Mouse (Mus musculus): ENCODE results near the gene Fgfr2. TPM values are rescaled to one million over a fixed set of nuclear protein-coding genes. Genes with fewer than 3 reads are reported as not detected.

Fgfr2 gene
- total and polyA plus RNA-seq, 2 experiments from 2014 or later: 17.1 to 47.6 TPM

DNA sequence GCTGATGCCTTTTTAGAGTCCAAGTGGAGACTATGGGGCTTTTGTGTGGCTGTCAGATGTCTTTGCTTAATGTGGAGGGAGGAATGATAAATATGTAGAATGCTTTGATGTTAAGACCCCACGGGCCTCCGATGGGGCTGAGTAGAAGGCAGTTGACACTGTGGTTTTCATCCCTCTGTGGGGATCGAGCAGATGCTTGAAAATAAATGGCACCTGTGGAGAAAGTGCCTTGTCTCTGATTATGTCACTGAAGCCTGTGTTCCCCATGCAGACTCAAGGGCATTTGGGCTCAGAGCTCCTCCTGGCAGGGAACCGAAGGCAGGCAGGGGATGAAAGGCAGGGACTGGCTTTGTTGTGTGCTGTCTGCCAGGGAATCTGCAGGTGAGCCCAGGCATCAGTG lies 1272.6 kb downstream of the Fgfr2 start:
- no peak for ATAC-seq
- no peak for TF ChIP-seq CTCF (IDR thresholded peaks at IDR 0.05; ENCODE audit: low read depth)
- Histone ChIP-seq H3K9ac (no peak overlapping the region), H3K27me3 (ENCODE audit: insufficient read depth, low read length) (no peaks in the 10 kb centered on the region; the same call in 1 of the 2 replicates), H3K4me3 (ENCODE audit: low read depth, low read length) (no peak overlapping the region), H3K4me1 (ENCODE audit: insufficient read depth) (no peaks in the 10 kb centered on the region), H3K36me3 (ENCODE audit: insufficient read depth) (no peaks in the 10 kb centered on the region), H3K4me2 (ENCODE audit: low read depth) (no peak overlapping the region), H3K27ac (ENCODE audit: low read depth, low read length) (no peak overlapping the region), H3K9me3 (ENCODE audit: low read length) (no peaks in the 10 kb centered on the region)
- no peak for DNase-seq
- 37% methylated on average over 4 of the region's 4 CpGs for WGBS

DNA sequence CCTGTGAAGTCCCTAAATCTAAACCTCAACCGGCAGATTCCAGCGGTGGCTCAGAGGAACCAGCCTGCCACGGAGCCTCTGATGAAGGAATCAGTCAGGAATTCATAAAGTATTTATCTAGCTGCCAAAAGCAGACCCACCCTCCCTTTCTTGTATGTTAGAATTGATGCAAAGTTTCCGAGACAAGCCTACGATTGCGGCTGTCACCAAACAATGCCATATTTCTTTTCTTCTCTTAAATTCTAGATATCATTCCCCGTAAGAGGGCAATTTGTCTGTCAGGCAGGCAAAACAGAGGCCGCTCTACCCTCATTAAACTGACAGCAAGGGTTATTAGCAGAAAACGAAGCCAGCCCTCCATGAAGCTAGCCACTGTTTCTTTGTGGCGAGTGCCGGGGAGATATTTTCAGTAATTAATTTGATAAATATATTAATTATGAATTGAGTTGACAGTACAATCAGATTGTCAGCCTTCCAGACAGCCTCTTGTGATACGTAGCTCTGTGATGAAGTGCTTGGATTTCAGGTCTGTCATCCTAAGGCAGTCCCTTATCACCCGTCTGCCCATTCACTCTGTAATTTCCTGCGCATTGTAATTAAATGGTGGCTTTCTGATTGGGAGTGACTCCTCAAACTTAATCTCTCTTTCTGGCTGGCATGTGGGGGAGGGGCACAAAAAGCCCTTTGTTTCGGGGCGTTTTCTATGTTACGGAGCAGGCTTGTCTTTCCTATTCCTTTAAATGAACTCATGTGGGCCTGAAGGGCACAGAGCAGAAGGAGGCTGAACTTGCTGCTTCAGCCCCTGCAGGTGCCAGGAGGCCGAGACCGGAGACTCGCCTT lies 1276.9 kb downstream of the Fgfr2 start:
- H3K4me3 ChIP-seq (ENCODE audit: low read depth, low read length): no peak overlapping the region
- H3K9me3 ChIP-seq (ENCODE audit: low read length): no peaks in the 10 kb centered on the region
- no peak overlapping the region for H3K9ac ChIP-seq
- no peak for TF ChIP-seq CTCF (IDR thresholded peaks at IDR 0.05; ENCODE audit: low read depth)
- no peak overlapping the region for H3K4me2 ChIP-seq (ENCODE audit: low read depth)
- WGBS: 26% methylated on average over 20 of the region's 20 CpGs
- DNase-seq (peak; percentile 30), ATAC-seq (peak; percentile 50; the same call in 1 of the 2 replicates)
- H3K27ac ChIP-seq (ENCODE audit: low read depth, low read length): no peak overlapping the region
- H3K4me1 ChIP-seq (ENCODE audit: insufficient read depth): no peaks in the 10 kb centered on the region
- H3K27me3 ChIP-seq (ENCODE audit: insufficient read depth, low read length): no peaks in the 10 kb centered on the region
- H3K36me3 ChIP-seq (ENCODE audit: insufficient read depth): no peaks in the 10 kb centered on the region

DNA sequence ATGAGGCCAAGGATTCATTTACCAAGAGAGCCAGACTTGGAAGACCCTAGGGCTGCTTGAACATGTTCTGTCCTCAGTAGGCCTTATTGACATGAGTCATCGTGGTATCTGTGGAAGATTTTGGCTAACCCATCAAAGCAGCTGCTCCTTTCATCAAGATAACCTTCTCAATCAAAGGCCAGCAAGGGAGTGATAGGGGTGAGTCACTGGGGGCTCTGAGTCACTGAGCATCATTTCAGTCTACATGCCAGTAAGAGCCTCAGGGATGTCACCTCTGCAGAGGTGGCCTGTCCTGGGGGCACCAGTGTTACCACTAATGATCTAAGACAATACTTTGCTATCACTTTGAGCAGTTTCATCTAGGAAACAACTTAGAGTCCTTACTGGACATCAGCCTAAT lies 1292.9 kb downstream of the Fgfr2 start:
- DNase-seq (no peak), ATAC-seq (no peak)
- H3K27me3 ChIP-seq (ENCODE audit: insufficient read depth, low read length): no peaks in the 10 kb centered on the region
- no peak overlapping the region for H3K27ac ChIP-seq (ENCODE audit: low read depth, low read length)
- no peaks in the 10 kb centered on the region for H3K4me1 ChIP-seq (ENCODE audit: insufficient read depth)
- no peaks in the 10 kb centered on the region for H3K36me3 ChIP-seq (ENCODE audit: insufficient read depth)
- 83% methylated on average over 1 of the region's 1 CpGs for WGBS
- TF ChIP-seq CTCF (IDR thresholded peaks at IDR 0.05; ENCODE audit: low read depth): no peak
- H3K9me3 ChIP-seq (ENCODE audit: low read length): no peaks in the 10 kb centered on the region
- no peak overlapping the region for H3K4me2 ChIP-seq (ENCODE audit: low read depth)
- H3K9ac ChIP-seq: no peak overlapping the region
- H3K4me3 ChIP-seq (ENCODE audit: low read depth, low read length): no peak overlapping the region

- no peak overlapping the region for H3K27ac ChIP-seq (ENCODE audit: low read depth, low read length)
- H3K9ac ChIP-seq: no peak overlapping the region
- no peaks in the 10 kb centered on the region for H3K36me3 ChIP-seq (ENCODE audit: insufficient read depth)
- no peaks in the 10 kb centered on the region for H3K27me3 ChIP-seq (ENCODE audit: insufficient read depth, low read length)
- no peaks in the 10 kb centered on the region for H3K9me3 ChIP-seq (ENCODE audit: low read length)
- 93% methylated on average over 5 of the region's 5 CpGs for WGBS
- no peaks in the 10 kb centered on the region for H3K4me1 ChIP-seq (ENCODE audit: insufficient read depth)
- H3K4me2 ChIP-seq (ENCODE audit: low read depth): no peak overlapping the region
- TF ChIP-seq CTCF (IDR thresholded peaks at IDR 0.05; ENCODE audit: low read depth): no peak
- DNase-seq (no peak), ATAC-seq (no peak)
- no peak overlapping the region for H3K4me3 ChIP-seq (ENCODE audit: low read depth, low read length)
These were observed 1296.3 kb downstream of the Fgfr2 start for GRCm38 (mm10) chr7:131826811-131827210.

- Histone ChIP-seq H3K27ac (ENCODE audit: low read depth, low read length) (no peak overlapping the region), H3K4me2 (ENCODE audit: low read depth) (no peak overlapping the region), H3K9me3 (ENCODE audit: low read length) (no peaks in the 10 kb centered on the region), H3K4me3 (ENCODE audit: low read depth, low read length) (no peak overlapping the region), H3K27me3 (ENCODE audit: insufficient read depth, low read length) (peaks cover 8% of the 10 kb centered on the region), H3K36me3 (ENCODE audit: insufficient read depth) (no peaks in the 10 kb centered on the region), H3K9ac (no peak overlapping the region), H3K4me1 (ENCODE audit: insufficient read depth) (no peaks in the 10 kb centered on the region)
- DNase-seq (peak; percentile 20), ATAC-seq (no peak)
- no peak for TF ChIP-seq CTCF (IDR thresholded peaks at IDR 0.05; ENCODE audit: low read depth)
- WGBS: 58% methylated on average over 6 of the region's 6 CpGs
These were observed 1305.2 kb downstream of the Fgfr2 start for GRCm38 (mm10) chr7:131817976-131818375.

DNA sequence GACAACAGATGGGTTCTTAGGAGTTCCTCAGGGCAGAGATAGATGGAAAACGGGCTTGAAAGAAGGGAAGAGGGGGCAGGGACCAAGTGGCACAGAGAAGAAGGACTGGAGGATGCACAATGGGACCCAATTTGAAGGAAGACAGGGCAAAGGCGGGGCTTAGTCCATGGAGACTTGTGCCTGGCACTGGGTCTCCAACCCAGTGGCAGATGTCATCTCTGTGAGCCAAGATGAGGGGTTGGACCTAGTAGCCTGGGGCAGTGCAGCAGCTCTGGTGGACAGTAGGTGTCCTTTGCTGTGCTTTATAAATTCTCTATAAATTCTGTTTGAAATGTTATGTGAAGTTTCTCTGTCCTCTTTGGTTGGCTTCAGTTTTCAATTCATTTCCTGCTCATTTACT lies 1306.5 kb downstream of the Fgfr2 start:
- no peaks in the 10 kb centered on the region for H3K4me1 ChIP-seq (ENCODE audit: insufficient read depth)
- no peak overlapping the region for H3K4me2 ChIP-seq (ENCODE audit: low read depth)
- H3K9me3 ChIP-seq (ENCODE audit: low read length): no peaks in the 10 kb centered on the region
- no peak for ATAC-seq
- DNase-seq: no peak
- no peak overlapping the region for H3K4me3 ChIP-seq (ENCODE audit: low read depth, low read length)
- H3K27me3 ChIP-seq (ENCODE audit: insufficient read depth, low read length): peaks cover 8% of the 10 kb centered on the region
- H3K9ac ChIP-seq: no peak overlapping the region
- no peaks in the 10 kb centered on the region for H3K36me3 ChIP-seq (ENCODE audit: insufficient read depth)
- no peak for TF ChIP-seq CTCF (IDR thresholded peaks at IDR 0.05; ENCODE audit: low read depth)
- H3K27ac ChIP-seq (ENCODE audit: low read depth, low read length): no peak overlapping the region
- 89% methylated on average over 2 of the region's 2 CpGs for WGBS

DNA sequence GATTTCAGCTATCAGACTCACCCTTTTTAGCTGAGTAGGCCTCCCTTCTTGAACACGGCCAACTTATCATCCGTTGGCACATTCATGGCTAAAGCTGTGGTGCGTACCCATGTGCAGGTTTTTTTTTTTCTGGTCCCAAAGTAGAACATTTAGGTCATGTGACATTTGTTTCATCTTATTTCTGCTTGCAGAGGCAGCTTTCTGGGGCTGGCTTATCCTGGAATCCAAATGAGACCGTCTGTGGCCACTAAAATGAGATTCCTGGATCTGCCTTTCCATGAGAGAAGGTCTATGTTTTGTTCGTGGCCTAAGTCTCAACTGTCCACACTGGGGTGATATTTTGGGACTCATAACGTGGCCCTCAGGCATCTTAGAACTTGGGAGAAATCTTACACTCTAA lies 1311.0 kb downstream of the Fgfr2 start:
- no peak for DNase-seq
- no peaks in the 10 kb centered on the region for H3K9me3 ChIP-seq (ENCODE audit: low read length)
- no peak overlapping the region for H3K4me3 ChIP-seq (ENCODE audit: low read depth, low read length)
- no peak overlapping the region for H3K9ac ChIP-seq
- H3K4me2 ChIP-seq (ENCODE audit: low read depth): no peak overlapping the region
- H3K36me3 ChIP-seq (ENCODE audit: insufficient read depth): no peaks in the 10 kb centered on the region
- H3K27ac ChIP-seq (ENCODE audit: low read depth, low read length): no peak overlapping the region
- no peaks in the 10 kb centered on the region for H3K4me1 ChIP-seq (ENCODE audit: insufficient read depth)
- H3K27me3 ChIP-seq (ENCODE audit: insufficient read depth, low read length): peaks cover 13% of the 10 kb centered on the region
- TF ChIP-seq CTCF (IDR thresholded peaks at IDR 0.05; ENCODE audit: low read depth): no peak
- no peak for ATAC-seq
- WGBS: 75% methylated on average over 6 of the region's 6 CpGs

All from forebrain, postnatal 0 days (tissue).